Mouse (Mus musculus) cerebellum, adult 2 months (tissue): Measurements from ENCODE around the gene Apbb1.

ENCODE experiments used
- CTCF ChIP-seq: fragments of 200-500 bp; IDR thresholded peaks from 2 replicates; pipeline ENCODE4 v1.5.1; 2011; ENCODE audit warnings: low read depth, mild to moderate bottlenecking, control low read depth, low read length, moderate library complexity, borderline replicate concordance; ENCODE audit not compliant: insufficient read depth
- POLR2A ChIP-seq: fragments of 200-500 bp; IDR thresholded peaks from 2 replicates; pipeline ENCODE4 v1.6.1; 2011; ENCODE audit warnings: low read length, control low read depth, borderline replicate concordance; ENCODE audit not compliant: insufficient read depth

GRCm38 (mm10) chr7:105519771-105520170, 61.7 kb downstream of the Apbb1 start:
- TF ChIP-seq CTCF (no peak), POLR2A (no peak)
